Mouse (Mus musculus) C2C12 (cell line): ENCODE data around the gene Myof.

Experiments used
- CEBPB ChIP-seq: IDR thresholded peaks from one replicate; pipeline ENCODE4 v1.6.1; 2011; ENCODE audit warnings: low read depth, mild to moderate bottlenecking, control low read depth, moderate library complexity
- CTCF ChIP-seq: IDR thresholded peaks from one replicate; pipeline ENCODE4 v1.5.1; 2011; ENCODE audit not compliant: control insufficient read depth, insufficient read depth, insufficient read length
- MAX ChIP-seq: IDR thresholded peaks from one replicate; pipeline ENCODE4 v1.6.1; 2011; ENCODE audit warnings: mild to moderate bottlenecking, control low read depth
- USF1 ChIP-seq: IDR thresholded peaks from one replicate; pipeline ENCODE4 v1.6.1; 2011; ENCODE audit warnings: low read depth, mild to moderate bottlenecking, control low read depth, moderate library complexity

DNA sequence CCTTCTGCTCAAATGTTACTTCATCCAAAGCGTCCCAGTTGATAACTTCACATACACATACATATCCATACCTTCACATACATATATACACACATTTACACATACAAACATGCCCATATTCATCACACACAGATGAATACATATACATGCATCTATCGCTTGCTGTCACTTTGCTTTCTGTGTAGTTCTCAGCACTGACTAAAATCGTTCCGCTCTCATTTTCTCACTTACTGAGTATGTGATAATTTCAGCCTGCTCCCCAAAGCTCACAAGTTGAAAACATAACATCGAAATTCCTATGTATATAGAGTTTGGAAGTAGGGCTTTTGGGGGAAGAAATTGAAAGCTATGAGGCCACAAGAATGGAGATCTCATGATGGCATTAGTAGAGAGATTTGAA lies 67.4 kb downstream of the Myof start:
- TF ChIP-seq CTCF (no peak), MAX (no peak), USF1 (no peak), CEBPB (no peak)
